Mouse (Mus musculus) forebrain, postnatal 0 days (tissue): ENCODE results near the gene Il20rb. TPM values are rescaled to one million over a fixed set of nuclear protein-coding genes. Genes with fewer than 3 reads are reported as not detected.

Experiments used
- ATAC-seq: fragments of 200-750 bp; cut with Nextera tagmentation; 2 replicates; pipeline ENCODE4 v1.8.0; 2017; ENCODE audit warnings: mild to moderate bottlenecking, moderate library complexity
- DNase-seq: peaks from one replicate; pipeline ENCODE4 v3.0.0-alpha.2; 2015
- H3K27ac ChIP-seq: fragments of 300-500 bp; sonication (generic); 2 replicates; pipeline ENCODE4 v1.5.1; 2014; ENCODE audit warnings: low read depth, mild to moderate bottlenecking, antibody characterized with exemption, low read length, moderate library complexity, mixed read lengths
- H3K27me3 ChIP-seq: fragments of 300-500 bp; sonication (generic); 2 replicates; pipeline ENCODE4 v1.6.1; 2014; ENCODE audit warnings: mild to moderate bottlenecking, low read length, mixed read lengths; ENCODE audit not compliant: insufficient read depth
- H3K36me3 ChIP-seq: fragments of 300-500 bp; sonication (generic); 2 replicates; pipeline ENCODE4 v1.6.1; 2014; ENCODE audit warnings: mild to moderate bottlenecking, moderate library complexity; ENCODE audit not compliant: insufficient read depth
- H3K4me1 ChIP-seq: fragments of 300-500 bp; sonication (generic); 2 replicates; pipeline ENCODE4 v1.6.1; 2014; ENCODE audit warnings: antibody characterized with exemption; ENCODE audit not compliant: insufficient read depth
- H3K4me2 ChIP-seq: fragments of 300-500 bp; sonication (generic); 2 replicates; pipeline ENCODE4 v1.6.1; 2014; ENCODE audit warnings: low read depth, mild to moderate bottlenecking, moderate library complexity
- H3K4me3 ChIP-seq: fragments of 300-500 bp; sonication (generic); 2 replicates; pipeline ENCODE4 v1.5.1; 2014; ENCODE audit warnings: low read depth, low read length, mixed read lengths
- H3K9ac ChIP-seq: fragments of 300-500 bp; sonication (generic); 2 replicates; pipeline ENCODE4 v1.6.1; 2014; ENCODE audit warnings: mild to moderate bottlenecking
- H3K9me3 ChIP-seq: fragments of 300-500 bp; sonication (generic); 2 replicates; pipeline ENCODE4 v1.6.1; 2016; ENCODE audit warnings: low read length
- CTCF ChIP-seq: sonication (generic); IDR thresholded peaks from 2 replicates; pipeline ENCODE4 v1.5.1; 2016; ENCODE audit warnings: antibody characterized with exemption, control low read depth, low read depth
- WGBS: fragments of 180-500 bp; shearing (Covaris S2); extraction: QIAGEN DNeasy Blood & Tissue Kit; methylation state at CpG from one replicate; pipeline ENCODE4 v1.1.7; 2014; 5-methylcytosine and 5-hydroxymethylcytosine counted together
- polyA plus RNA-seq: library from polyadenylated mRNA; unstranded; fragments of >200 nt; fragmentation: Nextera tagmentation; extraction: Ambion mirVana; gene quantifications from 2 replicates; pipeline ENCODE4 v1.2.1, GENCODE M21; 2015
- total RNA-seq: library from RNA; depleted of rRNA; stranded (reverse); fragments of >200 nt; gene quantifications from 2 replicates; pipeline ENCODE4 v1.2.3, GENCODE M21; 2014; rRNA removed

The Il20rb gene
- total RNA-seq (0.92 and 1.1 TPM in 2 replicates), polyA plus RNA-seq (0.77 and 1.4 TPM in 2 replicates)

DNA sequence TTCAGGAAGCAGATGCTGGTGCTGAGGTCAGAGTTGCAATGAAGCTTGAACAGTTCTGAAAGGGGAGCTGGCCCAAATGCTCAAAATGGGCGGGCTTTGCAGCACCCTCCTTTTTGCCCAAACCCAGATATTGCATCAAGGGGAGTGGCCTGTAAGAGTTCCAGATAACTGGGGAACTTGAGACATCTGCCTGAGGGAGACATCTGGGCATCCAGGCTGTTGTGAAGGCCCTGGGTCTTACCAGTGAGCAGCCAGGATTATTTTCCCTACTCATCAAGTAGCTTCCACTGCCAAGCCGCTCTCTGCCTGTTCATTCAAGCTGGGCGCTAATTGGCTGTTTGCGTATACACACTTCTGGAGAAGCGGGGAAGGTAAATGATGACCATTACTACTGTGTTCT, at the start of gene Il20rb:
Il20rb (minus strand) TSS at position 358 of the 400 bp plus-strand sequence.
- Histone ChIP-seq H3K9ac (no peak within 1 kb of the TSS), H3K4me2 (no peak within 1 kb of the TSS), H3K27me3 (no peaks in the 10 kb centered on the region), H3K27ac (no peak within 1 kb of the TSS), H3K4me1 (no peaks in the 10 kb centered on the region), H3K9me3 (no peaks in the 10 kb centered on the region), H3K4me3 (no peak within 1 kb of the TSS), H3K36me3 (no peaks in the 10 kb centered on the region; the same call in 1 of the 2 replicates)
- no peak for TF ChIP-seq CTCF
- 51% methylated on average over 5 of the region's 5 CpGs for WGBS
- ATAC-seq (no peak), DNase-seq (no peak)

DNA sequence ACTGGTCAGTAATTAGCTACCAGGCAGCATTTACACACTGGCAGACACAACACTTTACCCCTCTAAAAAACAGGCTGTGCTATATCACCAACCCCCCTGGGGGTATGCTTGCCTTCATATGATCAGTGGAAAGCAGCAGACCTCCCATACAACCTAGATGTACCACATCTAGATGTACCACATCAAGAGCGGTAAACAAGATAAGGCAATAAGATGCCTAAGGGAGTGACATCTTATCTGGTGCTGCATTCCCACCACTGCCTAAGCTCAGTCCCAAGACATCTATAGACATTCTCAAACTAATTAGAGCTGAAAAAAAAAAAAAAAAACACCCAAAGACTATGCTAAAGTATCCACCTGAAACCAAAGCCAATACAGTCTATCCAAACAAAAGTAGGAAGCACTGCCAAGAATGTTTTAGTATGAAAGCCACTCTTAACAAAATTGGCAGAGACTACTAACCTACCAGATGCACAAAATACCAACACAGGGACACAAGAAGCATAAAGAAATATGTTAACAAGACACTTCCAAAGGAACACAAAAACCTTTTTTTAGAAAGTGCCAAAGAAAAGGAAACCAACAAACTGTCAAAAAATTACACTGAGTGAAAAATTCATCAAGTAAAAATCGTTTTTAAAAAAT, 49.2 kb upstream of the Il20rb start:
- TF ChIP-seq CTCF, result no peak
- H3K4me1 ChIP-seq, result 0 out of 2 replicates have a peak, but pooled peaks cover 3% of the 10 kb centered on the region
- H3K27me3 ChIP-seq, result no peaks in the 10 kb centered on the region
- H3K4me2 ChIP-seq, result no peak overlapping the region
- no peak overlapping the region for H3K9ac ChIP-seq
- ATAC-seq (no peak; the same call in 1 of the 2 replicates), DNase-seq (peak; percentile 24)
- H3K36me3 ChIP-seq, result no peaks in the 10 kb centered on the region
- H3K9me3 ChIP-seq, result no peaks in the 10 kb centered on the region
- no peak overlapping the region for H3K4me3 ChIP-seq
- H3K27ac ChIP-seq, result no peak overlapping the region
- WGBS, result 72% methylated on average over 2 of the region's 2 CpGs

- Histone ChIP-seq H3K4me2 (no peak overlapping the region), H3K9me3 (no peaks in the 10 kb centered on the region), H3K36me3 (no peaks in the 10 kb centered on the region), H3K4me3 (no peak overlapping the region), H3K27me3 (no peaks in the 10 kb centered on the region), H3K9ac (no peak overlapping the region), H3K27ac (no peak overlapping the region), H3K4me1 (0 out of 2 replicates have a peak, but pooled peaks cover 3% of the 10 kb centered on the region)
- DNase-seq (no peak), ATAC-seq (no peak)
- no peak for TF ChIP-seq CTCF
- 93% methylated on average over 3 of the region's 3 CpGs for WGBS
Measured at GRCm38 (mm10) chr9:100534686-100535085, 48.1 kb upstream of the Il20rb start.

- ATAC-seq, result no peak
- Histone ChIP-seq H3K27ac (no peak overlapping the region), H3K4me1 (0 out of 2 replicates have a peak, but pooled peaks cover 3% of the 10 kb centered on the region), H3K36me3 (no peaks in the 10 kb centered on the region; the same call in 1 of the 2 replicates), H3K9me3 (0 out of 2 replicates have a peak, but pooled peaks cover 5% of the 10 kb centered on the region), H3K4me3 (no peak overlapping the region), H3K9ac (no peak overlapping the region), H3K27me3 (no peaks in the 10 kb centered on the region), H3K4me2 (no peak overlapping the region)
- no peak for DNase-seq
- no peak for TF ChIP-seq CTCF
- 79% methylated on average over 3 of the region's 3 CpGs for WGBS
Measured at GRCm38 (mm10) chr9:100532847-100533505, 46.4 kb upstream of the Il20rb start.

- no peak for DNase-seq
- ATAC-seq, result no peak
- no peaks in the 10 kb centered on the region for H3K27me3 ChIP-seq
Measured at GRCm38 (mm10) chr9:100531296-100531695, 44.7 kb upstream of the Il20rb start.

DNA sequence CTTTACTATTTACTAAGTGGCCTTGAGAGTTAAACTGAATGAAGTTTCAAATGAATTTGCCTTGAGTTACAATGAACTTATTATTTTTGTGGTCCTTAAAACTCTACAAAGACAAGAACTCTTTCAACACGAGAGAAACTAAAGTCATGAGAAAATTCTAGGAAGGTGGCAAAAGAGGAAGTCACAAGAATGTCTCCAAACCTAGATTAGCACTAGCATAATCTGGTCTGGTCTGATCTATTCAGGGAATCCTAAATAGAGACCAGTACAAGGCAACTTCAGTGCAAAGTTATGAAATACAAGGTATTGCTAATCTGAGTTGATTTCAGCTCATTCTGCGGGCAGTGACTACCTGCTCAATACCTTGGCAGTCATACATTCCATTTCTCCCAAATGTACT, 38.6 kb upstream of the Il20rb start:
- H3K27me3 ChIP-seq, result no peaks in the 10 kb centered on the region
- no peak overlapping the region for H3K27ac ChIP-seq
- ATAC-seq, result no peak
- H3K4me1 ChIP-seq, result no peaks in the 10 kb centered on the region
- 83% methylated on average over 2 of the region's 2 CpGs for WGBS
- no peak overlapping the region for H3K9ac ChIP-seq
- TF ChIP-seq CTCF, result no peak
- DNase-seq, result no peak
- no peak overlapping the region for H3K4me2 ChIP-seq
- no peak overlapping the region for H3K4me3 ChIP-seq
- no peaks in the 10 kb centered on the region; the same call in 1 of the 2 replicates for H3K36me3 ChIP-seq
- 0 out of 2 replicates have a peak, but pooled peaks cover 5% of the 10 kb centered on the region for H3K9me3 ChIP-seq

More at GRCm38 (mm10) chr9:100531296-100531695, 44.7 kb upstream of the Il20rb start:
- Histone ChIP-seq H3K36me3 (no peaks in the 10 kb centered on the region; the same call in 1 of the 2 replicates), H3K9me3 (0 out of 2 replicates have a peak, but pooled peaks cover 5% of the 10 kb centered on the region), H3K27ac (no peak overlapping the region), H3K4me1 (0 out of 2 replicates have a peak, but pooled peaks cover 1% of the 10 kb centered on the region), H3K9ac (no peak overlapping the region), H3K4me2 (no peak overlapping the region), H3K4me3 (no peak overlapping the region)
- TF ChIP-seq CTCF, result no peak
- WGBS, result 72% methylated on average over 1 of the region's 1 CpGs

GRCm38 (mm10) chr9:100522029-100522428, 35.4 kb upstream of the Il20rb start:
- Histone ChIP-seq H3K27ac (no peak overlapping the region), H3K9ac (no peak overlapping the region), H3K9me3 (no peaks in the 10 kb centered on the region), H3K36me3 (no peaks in the 10 kb centered on the region), H3K27me3 (no peaks in the 10 kb centered on the region), H3K4me3 (no peak overlapping the region), H3K4me1 (no peaks in the 10 kb centered on the region), H3K4me2 (no peak overlapping the region)
- no peak for DNase-seq
- WGBS, result 81% methylated on average over 2 of the region's 2 CpGs
- TF ChIP-seq CTCF, result no peak
- ATAC-seq, result no peak
